Mouse (Mus musculus): ENCODE data around the gene Matn4.

The Matn4 gene

GRCm38 (mm10) chr2:164405060-164405459 is at the start of gene Matn4:
Gene Matn4, minus strand, starts transcription at chr2:164405160.
- no peak for DNase-seq (ENCODE audit: low read depth)

GRCm38 (mm10) chr2:164453887-164454500 is 49.0 kb upstream of the Matn4 start:
- no peak for DNase-seq (ENCODE audit: low read depth)

GRCm38 (mm10) chr2:164453047-164453757 is 48.2 kb upstream of the Matn4 start:
- no peak for DNase-seq (ENCODE audit: low read depth)

- no peak for DNase-seq (ENCODE audit: low read depth)
These were observed 47.2 kb upstream of the Matn4 start for GRCm38 (mm10) chr2:164452000-164452676.

GRCm38 (mm10) chr2:164449341-164450042 is 44.5 kb upstream of the Matn4 start:
- DNase-seq (ENCODE audit: low read depth): no peak

- DNase-seq (ENCODE audit: low read depth): no peak
These were observed 44.0 kb upstream of the Matn4 start for GRCm38 (mm10) chr2:164448921-164449320.

- DNase-seq (ENCODE audit: low read depth): no peak
These were observed 43.2 kb upstream of the Matn4 start for GRCm38 (mm10) chr2:164448140-164448539.

- DNase-seq (ENCODE audit: low read depth): no peak
These were observed 41.1 kb upstream of the Matn4 start for GRCm38 (mm10) chr2:164446086-164446469.

GRCm38 (mm10) chr2:164445399-164446085 is 40.6 kb upstream of the Matn4 start:
- no peak for DNase-seq (ENCODE audit: low read depth)

GRCm38 (mm10) chr2:164444701-164445100 is 39.7 kb upstream of the Matn4 start:
- DNase-seq (ENCODE audit: low read depth): no peak

GRCm38 (mm10) chr2:164443460-164444000 is 38.6 kb upstream of the Matn4 start, which contains the start of gene Sdc4:
Gene Sdc4, minus strand, starts transcription at chr2:164443887.
- no peak for DNase-seq (ENCODE audit: low read depth)

GRCm38 (mm10) chr2:164443051-164443437 is 38.1 kb upstream of the Matn4 start:
- peak; percentile 61 for DNase-seq (ENCODE audit: low read depth)

- no peak for DNase-seq (ENCODE audit: low read depth)
These were observed 37.5 kb upstream of the Matn4 start for GRCm38 (mm10) chr2:164442315-164443050.

GRCm38 (mm10) chr2:164441731-164442130 is 36.8 kb upstream of the Matn4 start:
- peak; percentile 28 for DNase-seq (ENCODE audit: low read depth)

- DNase-seq (ENCODE audit: low read depth): peak; percentile 51
These were observed 36.2 kb upstream of the Matn4 start for GRCm38 (mm10) chr2:164441155-164441554.

- DNase-seq (ENCODE audit: low read depth): no peak
These were observed 35.4 kb upstream of the Matn4 start for GRCm38 (mm10) chr2:164440314-164440713.

- DNase-seq (ENCODE audit: low read depth): no peak
These were observed 34.1 kb upstream of the Matn4 start for GRCm38 (mm10) chr2:164439001-164439421.

- no peak for DNase-seq (ENCODE audit: low read depth)
These were observed 33.3 kb upstream of the Matn4 start for GRCm38 (mm10) chr2:164438257-164438656.

- no peak for DNase-seq (ENCODE audit: low read depth)
These were observed 32.8 kb upstream of the Matn4 start for GRCm38 (mm10) chr2:164437710-164438109.

- DNase-seq (ENCODE audit: low read depth): no peak
These were observed 32.0 kb upstream of the Matn4 start for GRCm38 (mm10) chr2:164436961-164437360.

Data from induced T-regulatory cell, adult 2 months (primary cell).